Mouse (Mus musculus): ENCODE results near the gene Nosip. TPM values are rescaled to one million over a fixed set of nuclear protein-coding genes. Genes with fewer than 3 reads are reported as not detected.

Gene Nosip
- total and polyA plus RNA-seq, 2 experiments from 2014 or later, result 74.3 to 76.4 TPM

- H3K4me1 ChIP-seq (ENCODE audit: insufficient read depth), result no peaks in the 10 kb centered on the region
- H3K27me3 ChIP-seq (ENCODE audit: insufficient read depth, low read length), result no peaks in the 10 kb centered on the region
- WGBS, result 93% methylated on average over 3 of the region's 3 CpGs
These were observed 26.6 kb upstream of the Nosip start for GRCm38 (mm10) chr7:45035631-45036030.

DNA sequence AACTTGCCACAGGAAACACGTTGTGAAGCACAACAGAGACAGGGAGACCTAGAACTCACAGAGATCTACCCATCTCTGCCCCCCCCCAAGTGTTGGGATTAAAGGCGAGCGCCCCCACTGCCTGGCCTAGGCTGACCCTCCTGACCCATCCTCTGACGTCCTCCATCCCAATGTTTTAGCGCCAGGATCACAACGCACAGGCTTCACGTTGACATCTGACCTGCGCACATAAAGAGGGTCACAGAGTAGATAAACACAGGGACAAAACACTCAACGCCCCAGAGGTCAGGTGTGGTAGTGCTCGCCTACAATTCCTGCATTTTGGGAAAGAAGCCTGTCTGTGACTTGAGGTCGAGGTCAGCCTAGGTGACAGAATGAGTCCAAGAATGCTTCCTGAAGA is 25.5 kb upstream of the Nosip start:
- no peak for ATAC-seq
- H3K27me3 ChIP-seq (ENCODE audit: insufficient read depth, low read length), result no peaks in the 10 kb centered on the region
- H3K27ac ChIP-seq (ENCODE audit: low read depth, low read length), result no peak overlapping the region
- no peak overlapping the region for H3K9ac ChIP-seq
- H3K36me3 ChIP-seq (ENCODE audit: insufficient read depth), result peaks cover 83% of the 10 kb centered on the region
- no peak overlapping the region for H3K4me2 ChIP-seq (ENCODE audit: low read depth)
- H3K4me3 ChIP-seq (ENCODE audit: low read depth, low read length), result no peak overlapping the region
- H3K9me3 ChIP-seq (ENCODE audit: low read length), result no peaks in the 10 kb centered on the region
- DNase-seq, result no peak
- no peak for TF ChIP-seq CTCF (IDR thresholded peaks at IDR 0.05; ENCODE audit: low read depth)
- WGBS, result 91% methylated on average over 11 of the region's 11 CpGs
- H3K4me1 ChIP-seq (ENCODE audit: insufficient read depth), result no peaks in the 10 kb centered on the region

More at GRCm38 (mm10) chr7:45035631-45036030, 26.6 kb upstream of the Nosip start:
- no peak overlapping the region for H3K4me2 ChIP-seq (ENCODE audit: low read depth)
- no peak for TF ChIP-seq CTCF (IDR thresholded peaks at IDR 0.05; ENCODE audit: low read depth)
- no peaks in the 10 kb centered on the region for H3K9me3 ChIP-seq (ENCODE audit: low read length)
- no peak for DNase-seq
- H3K9ac ChIP-seq, result no peak overlapping the region
- H3K4me3 ChIP-seq (ENCODE audit: low read depth, low read length), result no peak overlapping the region
- peaks cover 83% of the 10 kb centered on the region for H3K36me3 ChIP-seq (ENCODE audit: insufficient read depth)
- no peak overlapping the region for H3K27ac ChIP-seq (ENCODE audit: low read depth, low read length)
- no peak for ATAC-seq

- Histone ChIP-seq H3K36me3 (ENCODE audit: insufficient read depth) (peaks cover 84% of the 10 kb centered on the region), H3K4me3 (ENCODE audit: low read depth, low read length) (no peak overlapping the region), H3K4me1 (ENCODE audit: insufficient read depth) (no peaks in the 10 kb centered on the region), H3K9ac (no peak overlapping the region), H3K4me2 (ENCODE audit: low read depth) (no peak overlapping the region), H3K27me3 (ENCODE audit: insufficient read depth, low read length) (no peaks in the 10 kb centered on the region), H3K27ac (ENCODE audit: low read depth, low read length) (no peak overlapping the region), H3K9me3 (ENCODE audit: low read length) (no peaks in the 10 kb centered on the region)
- DNase-seq, result peak; percentile 34
- TF ChIP-seq CTCF (IDR thresholded peaks at IDR 0.05; ENCODE audit: low read depth), result peak; percentile 73
- WGBS, result 65% methylated on average over 7 of the region's 7 CpGs
- peak; percentile 72 for ATAC-seq
These were observed 24.4 kb upstream of the Nosip start for GRCm38 (mm10) chr7:45037720-45038361.

- 96% methylated on average over 9 of the region's 9 CpGs for WGBS
- no peak for TF ChIP-seq CTCF (IDR thresholded peaks at IDR 0.05; ENCODE audit: low read depth)
- H3K27me3 ChIP-seq (ENCODE audit: insufficient read depth, low read length), result no peaks in the 10 kb centered on the region
- no peak overlapping the region for H3K4me3 ChIP-seq (ENCODE audit: low read depth, low read length)
- H3K4me1 ChIP-seq (ENCODE audit: insufficient read depth), result no peaks in the 10 kb centered on the region
- H3K27ac ChIP-seq (ENCODE audit: low read depth, low read length), result no peak overlapping the region
- ATAC-seq (no peak), DNase-seq (no peak)
- peaks cover 85% of the 10 kb centered on the region for H3K36me3 ChIP-seq (ENCODE audit: insufficient read depth)
- no peak overlapping the region for H3K9ac ChIP-seq
- H3K9me3 ChIP-seq (ENCODE audit: low read length), result no peaks in the 10 kb centered on the region
- no peak overlapping the region for H3K4me2 ChIP-seq (ENCODE audit: low read depth)
These were observed 23.8 kb upstream of the Nosip start for GRCm38 (mm10) chr7:45038411-45038810.

DNA sequence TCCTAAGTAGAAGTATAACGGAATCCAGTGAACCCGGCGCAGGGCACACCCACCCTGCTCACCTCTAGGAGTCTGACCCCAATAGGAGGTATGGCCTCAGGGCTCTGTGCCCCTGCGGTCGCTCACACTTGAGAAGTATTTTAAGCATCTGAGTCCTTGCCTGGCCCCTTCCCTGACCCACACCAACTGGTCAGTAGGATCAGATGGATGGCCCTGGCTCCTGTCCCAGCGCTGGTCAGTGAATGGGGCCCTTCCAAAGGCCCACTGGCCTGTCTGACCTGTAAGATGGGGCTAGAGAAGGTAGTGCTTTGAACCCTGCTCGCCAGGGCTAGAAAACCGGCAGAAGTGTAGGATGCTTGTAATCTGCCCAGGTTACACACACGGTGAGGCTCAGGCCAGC is 21.4 kb upstream of the Nosip start:
- ATAC-seq (no peak), DNase-seq (no peak)
- peaks cover 82% of the 10 kb centered on the region for H3K36me3 ChIP-seq (ENCODE audit: insufficient read depth)
- no peak overlapping the region for H3K9ac ChIP-seq
- H3K27ac ChIP-seq (ENCODE audit: low read depth, low read length), result no peak overlapping the region
- H3K4me2 ChIP-seq (ENCODE audit: low read depth), result no peak overlapping the region
- H3K4me1 ChIP-seq (ENCODE audit: insufficient read depth), result no peaks in the 10 kb centered on the region
- no peaks in the 10 kb centered on the region for H3K27me3 ChIP-seq (ENCODE audit: insufficient read depth, low read length)
- H3K4me3 ChIP-seq (ENCODE audit: low read depth, low read length), result no peak overlapping the region
- H3K9me3 ChIP-seq (ENCODE audit: low read length), result no peaks in the 10 kb centered on the region
- no peak for TF ChIP-seq CTCF (IDR thresholded peaks at IDR 0.05; ENCODE audit: low read depth)
- WGBS, result 94% methylated on average over 9 of the region's 9 CpGs

DNA sequence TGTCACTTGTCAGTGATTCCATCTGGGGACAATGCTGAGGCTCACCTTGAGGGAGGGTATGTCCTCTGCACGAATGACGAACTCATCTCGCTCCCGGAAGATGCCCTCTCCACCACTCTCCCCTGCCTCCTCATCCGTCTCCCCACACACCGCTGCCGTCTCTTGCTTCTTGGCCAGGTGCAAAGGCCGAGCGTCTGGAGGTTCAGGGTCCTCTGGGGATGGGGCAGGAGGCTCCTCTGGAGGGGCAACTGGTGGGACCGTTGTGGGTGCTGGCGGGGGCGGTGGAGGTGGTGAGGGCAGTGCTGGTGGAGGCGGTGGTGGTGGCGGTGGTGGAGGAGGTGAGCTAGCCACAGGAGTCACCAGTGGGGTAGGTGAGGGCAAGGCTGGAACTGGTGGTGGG is 18.9 kb upstream of the Nosip start:
- 98% methylated on average over 14 of the region's 14 CpGs for WGBS
- Histone ChIP-seq H3K4me1 (ENCODE audit: insufficient read depth) (no peaks in the 10 kb centered on the region), H3K4me2 (ENCODE audit: low read depth) (no peak overlapping the region), H3K9me3 (ENCODE audit: low read length) (no peaks in the 10 kb centered on the region), H3K9ac (no peak overlapping the region), H3K27me3 (ENCODE audit: insufficient read depth, low read length) (no peaks in the 10 kb centered on the region), H3K4me3 (ENCODE audit: low read depth, low read length) (no peak overlapping the region), H3K36me3 (ENCODE audit: insufficient read depth) (peaks cover 87% of the 10 kb centered on the region), H3K27ac (ENCODE audit: low read depth, low read length) (no peak overlapping the region)
- TF ChIP-seq CTCF (IDR thresholded peaks at IDR 0.05; ENCODE audit: low read depth), result no peak
- DNase-seq (no peak), ATAC-seq (no peak)

DNA sequence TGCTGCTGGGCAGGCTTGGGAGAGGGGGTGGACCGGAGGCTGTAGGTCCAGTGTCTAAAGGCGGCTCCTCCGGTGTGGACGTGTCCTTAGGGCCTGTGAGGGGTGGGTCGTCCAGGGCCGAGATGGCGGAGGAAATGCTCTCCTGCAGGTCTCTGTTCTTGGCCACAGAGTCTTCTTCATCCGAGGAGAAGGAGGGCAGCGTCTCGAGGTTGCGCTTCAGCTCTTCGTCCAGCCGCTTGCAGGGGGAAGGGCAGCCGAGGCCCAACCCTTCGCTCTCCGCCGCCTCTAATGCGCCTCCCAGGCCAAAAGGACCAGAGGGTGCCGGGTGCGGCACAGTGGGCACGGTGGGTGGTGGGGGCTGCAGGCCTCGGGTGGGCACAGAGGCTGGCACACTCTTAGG is 16.5 kb upstream of the Nosip start:
- Histone ChIP-seq H3K9me3 (ENCODE audit: low read length) (no peaks in the 10 kb centered on the region), H3K36me3 (ENCODE audit: insufficient read depth) (peaks cover 93% of the 10 kb centered on the region), H3K27me3 (ENCODE audit: insufficient read depth, low read length) (no peaks in the 10 kb centered on the region), H3K4me2 (ENCODE audit: low read depth) (no peak overlapping the region), H3K27ac (ENCODE audit: low read depth, low read length) (no peak overlapping the region), H3K9ac (no peak overlapping the region), H3K4me1 (ENCODE audit: insufficient read depth) (no peaks in the 10 kb centered on the region), H3K4me3 (ENCODE audit: low read depth, low read length) (no peak overlapping the region)
- DNase-seq (no peak), ATAC-seq (no peak)
- TF ChIP-seq CTCF (IDR thresholded peaks at IDR 0.05; ENCODE audit: low read depth), result no peak
- 94% methylated on average over 22 of the region's 22 CpGs for WGBS
